Mouse (Mus musculus): ENCODE measurements around the gene Gm21394. TPM values are rescaled to one million over a fixed set of nuclear protein-coding genes. Genes with fewer than 3 reads are reported as not detected.
"Not testable (repeated sequence)": the region's sequence is repeated elsewhere in the genome, so short reads cannot be mapped to it uniquely, and the experiment has no call there.

Gm21394 gene
- not detected in 2 replicates for polyA plus RNA-seq (2016; fragmentation: Nextera tagmentation; extraction: Ambion mirVana)

GRCm38 (mm10) chrY:84564807-84565206, at the start of gene Gm21394:
TSS of gene Gm21394 (minus strand) at chrY:84564907.
- not testable (repeated sequence) for H3K36me3 ChIP-seq; H3K4me1 ChIP-seq (replicated peaks); H3K27ac ChIP-seq; DNase-seq (ENCODE audit: low spot score); H3K4me3 ChIP-seq; H3K27me3 ChIP-seq (ENCODE audit: insufficient read depth, poor library complexity, severe bottlenecking); H3K9me3 ChIP-seq
- WGBS, result no CpG with 5 or more reads among the region's 4 CpGs

Other genes starting within 250 kb of the Gm21394 start
- not detected in 2 replicates for gene Gm21409, start 181.8 kb upstream of the Gm21394 start, polyA plus RNA-seq (2016; fragmentation: Nextera tagmentation; extraction: Ambion mirVana)

Data from hindbrain, embryonic 10.5 days (tissue).